Mouse (Mus musculus): ENCODE results near the gene Erc2. TPM values are rescaled to one million over a fixed set of nuclear protein-coding genes. Genes with fewer than 3 reads are reported as not detected.

Gene Erc2
- total RNA-seq (2023): not detected

DNA sequence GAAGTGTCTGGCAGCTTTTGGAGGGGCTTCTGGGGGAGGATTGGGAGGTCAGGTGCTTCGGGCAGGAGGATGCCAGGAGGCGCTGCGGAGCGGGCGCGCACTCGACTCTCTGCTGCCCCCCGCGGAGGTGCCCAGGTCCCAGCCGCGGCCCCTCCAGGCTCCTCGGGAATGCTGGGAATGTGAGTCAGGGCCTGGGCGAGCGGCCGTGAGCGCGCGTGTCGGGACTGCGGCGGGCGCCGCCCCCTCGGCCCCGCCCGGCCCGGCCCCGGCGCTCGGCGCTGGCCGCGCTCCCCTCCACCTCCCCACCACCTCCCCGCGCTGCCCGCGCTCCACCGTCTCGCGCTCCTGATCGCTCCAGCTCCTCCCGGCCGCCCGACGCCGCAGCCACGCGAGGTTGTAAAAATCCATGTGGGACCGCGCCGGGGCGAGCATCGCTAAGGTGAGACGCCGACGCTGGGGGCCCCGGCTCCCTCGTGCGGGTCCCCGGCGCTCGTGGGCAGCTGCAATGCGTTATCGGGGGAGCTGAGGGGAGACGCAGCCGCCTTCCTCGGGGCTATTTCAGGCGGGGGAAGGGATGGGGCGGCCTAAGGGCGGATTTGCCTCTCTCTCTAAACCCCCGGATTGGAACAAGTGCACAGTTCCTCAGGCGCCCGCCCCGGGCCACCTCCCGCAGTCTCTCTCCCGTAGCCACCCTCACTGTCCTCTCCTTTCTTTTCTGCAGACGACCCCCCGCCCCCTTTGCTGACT lies at the start of gene Erc2:
Erc2 (plus strand) TSS at position 253 of the 747 bp plus-strand sequence.

DNA sequence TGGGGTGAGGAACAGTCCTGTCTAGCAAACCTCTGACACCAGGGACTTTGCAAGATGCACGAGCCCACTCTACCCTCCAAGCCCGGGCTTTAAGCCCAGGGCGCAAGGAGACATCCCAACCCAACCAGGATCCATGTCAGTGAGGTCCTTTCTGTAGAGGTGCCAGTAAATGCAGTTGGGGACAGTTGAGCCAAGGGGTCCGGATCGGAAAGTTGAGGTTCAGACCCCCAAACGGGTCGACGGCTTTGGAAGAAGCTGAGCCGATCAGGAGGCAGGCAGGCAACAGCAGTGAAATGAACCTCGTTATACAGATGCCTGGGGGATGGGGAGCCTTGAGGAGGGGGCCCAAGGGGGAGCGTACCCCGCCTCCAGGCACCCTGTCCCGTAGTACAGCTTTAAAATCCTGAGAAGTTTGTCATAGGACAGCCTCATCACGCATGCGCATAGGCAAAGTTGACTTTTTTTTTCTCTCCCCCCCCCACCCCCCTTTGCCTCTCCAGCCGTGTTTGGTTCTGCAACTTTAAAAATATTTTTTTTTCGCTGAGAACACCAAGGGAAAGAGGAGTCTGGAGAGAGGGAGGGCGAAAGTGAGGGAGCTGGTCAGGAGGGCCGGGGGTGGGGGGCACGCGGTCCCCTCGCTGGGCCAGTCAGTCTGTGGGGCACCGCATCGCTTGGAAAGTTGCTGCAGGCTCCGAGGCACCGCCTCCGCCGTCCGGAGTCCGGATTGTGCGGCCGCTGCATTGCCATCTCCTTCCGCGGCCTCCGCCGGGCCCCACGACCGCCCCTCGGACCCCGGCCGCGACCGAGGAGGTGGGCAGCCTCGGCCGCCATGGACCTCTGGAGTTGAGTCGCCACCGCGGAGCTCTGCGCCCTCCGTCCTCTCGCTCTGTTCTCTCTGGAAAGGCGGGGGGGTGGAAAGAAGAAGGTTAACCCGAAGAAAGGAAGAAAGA lies 882.1 kb downstream of the Erc2 start, which contains the start of gene Wnt5a:
Wnt5a (plus strand) TSS at position 650 of the 950 bp plus-strand sequence.

Other genes starting within 250 kb of the Erc2 start
- gene Fam208a, start 193.6 kb upstream of the Erc2 start, total RNA-seq (2023): 10 to 100 TPM; 58.3 to 61.4 TPM
- gene Ccdc66, start 114.0 kb upstream of the Erc2 start, total RNA-seq (2023): 10 to 100 TPM; 18.3 to 20.7 TPM

Data from T-cell, adult 66 days (primary cell).